Mouse (Mus musculus) CH12.LX (cell line): ENCODE measurements around the gene Abcb9. TPM values are rescaled to one million over a fixed set of nuclear protein-coding genes. Genes with fewer than 3 reads are reported as not detected.

ENCODE experiments used
- DNase-seq: peaks from one replicate; pipeline ENCODE4 v3.0.0-alpha.2; 2013; ENCODE audit errors: extremely low read depth
- H3K27ac ChIP-seq: 2 replicates; pipeline ENCODE4 v1.5.1; 2012; ENCODE audit warnings: low read depth, mild to moderate bottlenecking, control low read depth, moderate library complexity; ENCODE audit not compliant: insufficient read depth
- H3K27me3 ChIP-seq: replicated peaks from 2 replicates; pipeline ENCODE3; 2012; ENCODE audit warnings: inconsistent platforms
- H3K36me3 ChIP-seq, 2 experiments: replicated peaks in 1 of 2; 2 replicates each; pipeline versions ENCODE3 to v1.6.1; 2012; ENCODE audit warnings: inconsistent platforms in 1 of 2, low read length in 1 of 2, mild to moderate bottlenecking in 1 of 2, mixed read lengths in 1 of 2, moderate library complexity in 1 of 2; ENCODE audit not compliant: control insufficient read depth in 1 of 2, insufficient read depth in 1 of 2
- H3K4me1 ChIP-seq, 2 experiments: 2 replicates each; pipeline ENCODE4 v1.6.1; 2012; ENCODE audit warnings: inconsistent platforms in 1 of 2, moderate library complexity in 1 of 2; ENCODE audit not compliant: insufficient read depth in 2 of 2, control insufficient read depth in 1 of 2
- H3K4me2 ChIP-seq: 2 replicates; pipeline ENCODE4 v1.6.1; 2012; ENCODE audit warnings: low read depth, mild to moderate bottlenecking, control low read depth; ENCODE audit not compliant: poor library complexity, insufficient read depth, severe bottlenecking
- H3K4me3 ChIP-seq, 3 experiments: fragments of 150-350 bp in 1 of 3; sonication (generic) in 1 of 3; replicated peaks in 1 of 3; 2 replicates each; pipeline versions ENCODE3 to v1.5.1; 2011 to 2012; ENCODE audit warnings: low read depth in 2 of 3, low read length in 2 of 3, mild to moderate bottlenecking in 2 of 3, moderate library complexity in 2 of 3, control low read depth in 1 of 3, improper control_type of control experiment in 1 of 3, inconsistent platforms in 1 of 3, mixed read lengths in 1 of 3; ENCODE audit not compliant: poor library complexity in 1 of 3
- H3K79me2 ChIP-seq: replicated peaks from 2 replicates; pipeline ENCODE4 v1.6.1; 2012; ENCODE audit warnings: mild to moderate bottlenecking, moderate library complexity; ENCODE audit not compliant: control insufficient read depth, poor library complexity, insufficient read depth, severe bottlenecking; ENCODE audit errors: extremely low read depth
- H3K9ac ChIP-seq: 2 replicates; pipeline ENCODE4 v1.6.1; 2012; ENCODE audit warnings: low read depth, mild to moderate bottlenecking, control low read depth, moderate library complexity; ENCODE audit not compliant: insufficient read depth
- H3K9me3 ChIP-seq: replicated peaks from 2 replicates; pipeline ENCODE3; 2012; ENCODE audit warnings: low read length, inconsistent platforms, mixed read lengths
- BHLHE40 ChIP-seq: IDR thresholded peaks from 2 replicates; pipeline ENCODE4 v1.6.1; 2011; ENCODE audit warnings: mild to moderate bottlenecking, low read depth, low read length, improper control_type of control experiment
- CHD1 ChIP-seq: IDR thresholded peaks from 2 replicates; pipeline ENCODE4 v1.6.1; 2012; ENCODE audit warnings: low read depth, low read length, improper control_type of control experiment, inconsistent platforms
- CHD2 ChIP-seq: IDR thresholded peaks from 2 replicates; pipeline ENCODE4 v1.6.1; 2011; ENCODE audit warnings: low read length, improper control_type of control experiment
- CTCF ChIP-seq, 2 experiments: IDR thresholded peaks in 1 of 2; conservative IDR thresholded peaks in 1 of 2; 2 replicates each; pipeline ENCODE4 v1.5.1; 2011 to 2012; ENCODE audit warnings: low read depth in 2 of 2, low read length in 2 of 2, improper control_type of control experiment in 1 of 2, inconsistent platforms in 1 of 2, mild to moderate bottlenecking in 1 of 2, moderate library complexity in 1 of 2
- ELF1 ChIP-seq: IDR thresholded peaks from 2 replicates; pipeline ENCODE4 v1.6.1; 2014; ENCODE audit warnings: low read depth, mild to moderate bottlenecking, inconsistent platforms, low read length, improper control_type of control experiment
- ETS1 ChIP-seq: conservative IDR thresholded peaks from 2 replicates; pipeline ENCODE4 v1.6.1; 2012; ENCODE audit warnings: low read depth, mild to moderate bottlenecking, inconsistent platforms, low read length, improper control_type of control experiment, moderate library complexity
- GABPA ChIP-seq: IDR thresholded peaks from 2 replicates; pipeline ENCODE4 v1.6.1; 2012; ENCODE audit warnings: low read depth, low read length, improper control_type of control experiment, inconsistent platforms; ENCODE audit not compliant: insufficient replicate concordance
- HCFC1 ChIP-seq: IDR thresholded peaks from 2 replicates; pipeline ENCODE4 v1.6.1; 2012; ENCODE audit warnings: low read depth, mild to moderate bottlenecking, inconsistent platforms, low read length, improper control_type of control experiment
- IRF4 ChIP-seq: IDR thresholded peaks from 2 replicates; pipeline ENCODE4 v1.6.1; 2014; ENCODE audit warnings: low read depth, mild to moderate bottlenecking, inconsistent platforms, low read length, improper control_type of control experiment
- JUN ChIP-seq: IDR thresholded peaks from 2 replicates; pipeline ENCODE4 v1.6.1; 2011; ENCODE audit warnings: low read depth, mild to moderate bottlenecking, low read length, improper control_type of control experiment, moderate library complexity; ENCODE audit not compliant: insufficient read depth
- JUND ChIP-seq: conservative IDR thresholded peaks from 2 replicates; pipeline ENCODE4 v1.6.1; 2011; ENCODE audit warnings: low read depth, low read length, improper control_type of control experiment
- KAT2A ChIP-seq: IDR thresholded peaks from 2 replicates; pipeline ENCODE4 v1.6.1; 2012; ENCODE audit warnings: low read length, improper control_type of control experiment, inconsistent platforms; ENCODE audit not compliant: insufficient replicate concordance
- MAFK ChIP-seq: IDR thresholded peaks from 2 replicates; pipeline ENCODE4 v1.6.1; 2011; ENCODE audit warnings: low read length, improper control_type of control experiment; ENCODE audit not compliant: insufficient replicate concordance
- MAX ChIP-seq: IDR thresholded peaks from 2 replicates; pipeline ENCODE4 v1.6.1; 2011; ENCODE audit warnings: low read length, improper control_type of control experiment
- MAZ ChIP-seq: IDR thresholded peaks from 2 replicates; pipeline ENCODE4 v1.6.1; 2012; ENCODE audit warnings: low read depth, mild to moderate bottlenecking, inconsistent platforms, low read length, improper control_type of control experiment, moderate library complexity
- MEF2A ChIP-seq: IDR thresholded peaks from 2 replicates; pipeline ENCODE4 v1.6.1; 2014; ENCODE audit warnings: low read depth, mild to moderate bottlenecking, inconsistent platforms, low read length, improper control_type of control experiment, borderline replicate concordance
- NELFE ChIP-seq: IDR thresholded peaks from 2 replicates; pipeline ENCODE4 v1.6.1; 2011; ENCODE audit warnings: low read depth, low read length, improper control_type of control experiment
- NRF1 ChIP-seq: IDR thresholded peaks from 2 replicates; pipeline ENCODE4 v1.6.1; 2014; ENCODE audit warnings: low read depth, mild to moderate bottlenecking, inconsistent platforms, low read length, improper control_type of control experiment, moderate library complexity
- POLR2A ChIP-seq: IDR thresholded peaks from 2 replicates; pipeline ENCODE4 v1.6.1; 2011; ENCODE audit warnings: low read depth, mild to moderate bottlenecking, improper control_type of control experiment, low read length
- POLR2AphosphoS2 ChIP-seq: IDR thresholded peaks from 2 replicates; pipeline ENCODE4 v1.6.1; 2011; ENCODE audit warnings: low read depth, low read length, improper control_type of control experiment
- RAD21 ChIP-seq: IDR thresholded peaks from 2 replicates; pipeline ENCODE4 v1.6.1; 2011; ENCODE audit warnings: low read depth, mild to moderate bottlenecking, low read length, improper control_type of control experiment, moderate library complexity
- SMC3 ChIP-seq: IDR thresholded peaks from 2 replicates; pipeline ENCODE4 v1.6.1; 2011; ENCODE audit warnings: low read depth, low read length, improper control_type of control experiment
- TBP ChIP-seq: conservative IDR thresholded peaks from 2 replicates; pipeline ENCODE4 v1.6.1; 2011; ENCODE audit warnings: low read depth, low read length, improper control_type of control experiment
- TCF12 ChIP-seq: IDR thresholded peaks from 2 replicates; pipeline ENCODE4 v1.6.1; 2014; ENCODE audit warnings: low read depth, mild to moderate bottlenecking, inconsistent platforms, low read length, improper control_type of control experiment
- USF2 ChIP-seq: conservative IDR thresholded peaks from 2 replicates; pipeline ENCODE4 v1.6.1; 2011; ENCODE audit warnings: low read depth, low read length, improper control_type of control experiment
- ZC3H11A ChIP-seq: IDR thresholded peaks from 2 replicates; pipeline ENCODE4 v1.6.1; 2012; ENCODE audit warnings: low read depth, mild to moderate bottlenecking, inconsistent platforms, low read length, improper control_type of control experiment
- ZMIZ1 ChIP-seq: IDR thresholded peaks from 2 replicates; pipeline ENCODE4 v1.6.1; 2012; ENCODE audit warnings: low read depth, mild to moderate bottlenecking, inconsistent platforms, low read length, improper control_type of control experiment
- dilution Hi-C: fragments of 300-500 bp; cut with MboI; formaldehyde crosslinking; loops from 2 replicates; pipeline ENCODE4 v1.14.3; 2020; ENCODE audit warnings: low sequenced_read_pairs; ENCODE audit not compliant: extremely low pct_unique_long_range_greater_than_20kb, extremely low pct_ligation_motif_present
- in situ Hi-C: fragments of 300-500 bp; cut with MboI; formaldehyde crosslinking; loops from 3 replicates; pipeline ENCODE4 v1.14.3; 2019; ENCODE audit warnings: low sequenced_read_pairs, low pct_ligation_motif_present, low pct_unique_long_range_greater_than_20kb, mixed read lengths
- polyA plus RNA-seq: library from polyadenylated mRNA; unstranded; fragments of >175 nt; gene quantifications from 2 replicates; pipeline ENCODE4 v1.2.1, GENCODE M21; 2012; ENCODE audit warnings: low read depth; ENCODE audit not compliant: insufficient read length
- total RNA-seq, 2 experiments: library from RNA; depleted of rRNA; stranded (reverse); fragments of 300-350 nt in 1 of 2; fragments of >200 nt in 1 of 2; gene quantifications; 2 replicates each; pipeline ENCODE4 v1.2.3; 2012 to 2014

Gene Abcb9
- total and polyA plus RNA-seq, 3 experiments, result 0.44 to 1.4 (median 0.98) TPM

- no peaks in the 10 kb centered on the region for H3K27me3 ChIP-seq
- dilution Hi-C loops, result no loop called here
- TF ChIP-seq CHD1 (no peak), ZMIZ1 (no peak), ETS1 (no peak), MAZ (no peak), POLR2AphosphoS2 (no peak), JUND (no peak), ELF1 (no peak), TBP (no peak), BHLHE40 (no peak), KAT2A (no peak), ZC3H11A (no peak), MAFK (no peak), MAX (no peak), USF2 (no peak), JUN (no peak), NRF1 (no peak), SMC3 (no peak)
- no peaks in the 10 kb centered on the region for H3K79me2 ChIP-seq
- in situ Hi-C loops, result loop anchor here (5.0 to 10.0 kb wide), 3 partner anchors 82 to 267 kb away; no protein-coding TSS in a partner anchor
- H3K36me3 ChIP-seq, result peaks cover 0 to 7% of the 10 kb centered on the region in 2 experiments
- H3K4me2 ChIP-seq, result no peak overlapping the region
- no peak overlapping the region for H3K27ac ChIP-seq
- DNase-seq, result no peak
- no peak overlapping the region for H3K4me3 ChIP-seq
- peaks cover 0 to 10% of the 10 kb centered on the region in 2 experiments; a peak in 1 of 4 replicates for H3K4me1 ChIP-seq
- H3K9ac ChIP-seq, result no peak overlapping the region
- H3K9me3 ChIP-seq, result no peaks in the 10 kb centered on the region
These were observed 11.6 kb downstream of the Abcb9 start for GRCm38 (mm10) chr5:124083850-124084587.

GRCm38 (mm10) chr5:124082941-124083688 lies 12.5 kb downstream of the Abcb9 start:
- H3K9ac ChIP-seq, result no peak overlapping the region
- no peak overlapping the region for H3K4me2 ChIP-seq
- peaks cover 0 to 4% of the 10 kb centered on the region in 2 experiments for H3K36me3 ChIP-seq
- no peak for DNase-seq
- H3K4me3 ChIP-seq, result no peak overlapping the region
- dilution Hi-C loops (no loop called here), in situ Hi-C loops (loop anchor here (5.0 to 10.0 kb wide), 3 partner anchors 81 to 266 kb away; no protein-coding TSS in a partner anchor)
- peaks cover 0 to 10% of the 10 kb centered on the region in 2 experiments; a peak in 1 of 4 replicates for H3K4me1 ChIP-seq
- TF ChIP-seq NELFE, result no peak
- no peak for TF ChIP-seq IRF4
- no peak for TF ChIP-seq MAFK
- TF ChIP-seq CHD2, result no peak
- no peak for TF ChIP-seq GABPA
- TF ChIP-seq RAD21, result peak; percentile 29
- no peak for TF ChIP-seq TCF12
- TF ChIP-seq CTCF (conservative IDR thresholded peaks at IDR 0.05 in 1 of 2, IDR thresholded peaks at IDR 0.05 in 1 of 2; ENCODE audit: low read depth in 2 of 2, low read length in 2 of 2), result peak in 1 of 2 experiments; percentile 15; a peak in 1 of 4 replicates
- no peak for TF ChIP-seq POLR2A
- TF ChIP-seq MEF2A, result no peak
- no peak for TF ChIP-seq HCFC1
- no peak for TF ChIP-seq MAX
- TF ChIP-seq POLR2AphosphoS2, result no peak
- no peak for TF ChIP-seq CHD1
- TF ChIP-seq JUN, result no peak
- no peak for TF ChIP-seq MAZ
- no peak for TF ChIP-seq JUND
- no peak for TF ChIP-seq ELF1
- no peaks in the 10 kb centered on the region for H3K79me2 ChIP-seq
- H3K27me3 ChIP-seq, result no peaks in the 10 kb centered on the region
- H3K27ac ChIP-seq, result no peak overlapping the region
- H3K9me3 ChIP-seq, result no peaks in the 10 kb centered on the region
